Mouse (Mus musculus): ENCODE measurements around the gene Myo15. TPM values are rescaled to one million over a fixed set of nuclear protein-coding genes. Genes with fewer than 3 reads are reported as not detected.
"Not testable (repeated sequence)": the region's sequence is repeated elsewhere in the genome, so short reads cannot be mapped to it uniquely, and the experiment has no call there.

The Myo15 gene
- polyA plus RNA-seq, 1 experiment = 0.14 TPM

GRCm38 (mm10) chr11:60436618-60437017 lies 32.5 kb upstream of the Myo15 start:
- no peaks in the 10 kb centered on the region for H3K27me3 ChIP-seq (replicated peaks; ENCODE audit: control insufficient read depth, insufficient read depth, low read length)
- 89% methylated on average over 3 of the region's 3 CpGs for WGBS
- TF ChIP-seq POLR2A (IDR thresholded peaks at IDR 0.05; ENCODE audit: low read depth, low read length) (no peak), CTCF (conservative IDR thresholded peaks at IDR 0.05; ENCODE audit: insufficient read depth, insufficient read length, low read depth, low read length) (no peak)
- H3K27ac ChIP-seq (ENCODE audit: insufficient read depth, low read depth, low read length) = no peak overlapping the region
- H3K36me3 ChIP-seq (ENCODE audit: control insufficient read depth, insufficient read depth, low read length) = peaks cover 3% of the 10 kb centered on the region
- H3K4me1 ChIP-seq (ENCODE audit: control insufficient read depth, insufficient read depth, low read length) = no peaks in the 10 kb centered on the region
- DNase-seq = no peak
- H3K4me3 ChIP-seq (ENCODE audit: insufficient read depth, low read depth, low read length) = no peak overlapping the region

GRCm38 (mm10) chr11:60439621-60440020 lies 29.5 kb upstream of the Myo15 start:
- H3K27ac ChIP-seq (ENCODE audit: insufficient read depth, low read depth, low read length); DNase-seq; H3K4me3 ChIP-seq (ENCODE audit: insufficient read depth, low read depth, low read length); H3K4me1 ChIP-seq (ENCODE audit: control insufficient read depth, insufficient read depth, low read length); H3K27me3 ChIP-seq (replicated peaks; ENCODE audit: control insufficient read depth, insufficient read depth, low read length); H3K36me3 ChIP-seq (ENCODE audit: control insufficient read depth, insufficient read depth, low read length): not testable (repeated sequence)
- WGBS = 22% methylated on average over 1 of the region's 1 CpGs

GRCm38 (mm10) chr11:60440176-60440575 lies 29.0 kb upstream of the Myo15 start:
- Histone ChIP-seq H3K36me3 (ENCODE audit: control insufficient read depth, insufficient read depth, low read length) (peaks cover 2% of the 10 kb centered on the region), H3K27me3 (replicated peaks; ENCODE audit: control insufficient read depth, insufficient read depth, low read length) (no peaks in the 10 kb centered on the region), H3K4me1 (ENCODE audit: control insufficient read depth, insufficient read depth, low read length) (no peaks in the 10 kb centered on the region), H3K4me3 (ENCODE audit: insufficient read depth, low read depth, low read length) (no peak overlapping the region), H3K27ac (ENCODE audit: insufficient read depth, low read depth, low read length) (no peak overlapping the region)
- peak; percentile 11 for DNase-seq
- TF ChIP-seq CTCF (conservative IDR thresholded peaks at IDR 0.05; ENCODE audit: insufficient read depth, insufficient read length, low read depth, low read length) (no peak), POLR2A (IDR thresholded peaks at IDR 0.05; ENCODE audit: low read depth, low read length) (no peak)
- 49% methylated on average over 7 of the region's 7 CpGs for WGBS

DNA sequence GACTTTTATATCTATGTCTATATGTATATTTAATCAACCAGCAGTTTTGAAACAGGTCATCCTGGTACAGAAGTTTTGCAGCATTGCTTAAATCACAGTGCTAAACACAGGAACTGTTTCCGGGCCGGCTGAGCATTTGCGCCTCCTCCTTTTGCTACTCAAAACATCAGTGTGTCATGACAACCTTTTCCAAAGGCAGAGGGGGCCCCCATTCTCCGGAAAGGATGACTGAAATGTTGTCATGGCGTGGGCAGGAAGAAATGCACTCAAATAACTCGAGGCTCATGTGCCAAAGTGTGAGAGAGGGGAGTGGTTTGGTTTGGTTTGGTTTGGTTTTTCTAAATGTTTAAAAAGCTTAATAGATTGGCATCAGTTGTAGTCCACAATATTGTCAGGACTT lies 26.2 kb upstream of the Myo15 start:
- no peaks in the 10 kb centered on the region for H3K4me1 ChIP-seq (ENCODE audit: control insufficient read depth, insufficient read depth, low read length)
- H3K27me3 ChIP-seq (replicated peaks; ENCODE audit: control insufficient read depth, insufficient read depth, low read length) = no peaks in the 10 kb centered on the region
- no peaks in the 10 kb centered on the region; the same call in none of the 2 replicates for H3K36me3 ChIP-seq (ENCODE audit: control insufficient read depth, insufficient read depth, low read length)
- 89% methylated on average over 6 of the region's 6 CpGs for WGBS
- TF ChIP-seq CTCF (conservative IDR thresholded peaks at IDR 0.05; ENCODE audit: insufficient read depth, insufficient read length, low read depth, low read length) (no peak), POLR2A (IDR thresholded peaks at IDR 0.05; ENCODE audit: low read depth, low read length) (no peak)
- no peak overlapping the region for H3K27ac ChIP-seq (ENCODE audit: insufficient read depth, low read depth, low read length)
- DNase-seq = no peak
- no peak overlapping the region for H3K4me3 ChIP-seq (ENCODE audit: insufficient read depth, low read depth, low read length)

DNA sequence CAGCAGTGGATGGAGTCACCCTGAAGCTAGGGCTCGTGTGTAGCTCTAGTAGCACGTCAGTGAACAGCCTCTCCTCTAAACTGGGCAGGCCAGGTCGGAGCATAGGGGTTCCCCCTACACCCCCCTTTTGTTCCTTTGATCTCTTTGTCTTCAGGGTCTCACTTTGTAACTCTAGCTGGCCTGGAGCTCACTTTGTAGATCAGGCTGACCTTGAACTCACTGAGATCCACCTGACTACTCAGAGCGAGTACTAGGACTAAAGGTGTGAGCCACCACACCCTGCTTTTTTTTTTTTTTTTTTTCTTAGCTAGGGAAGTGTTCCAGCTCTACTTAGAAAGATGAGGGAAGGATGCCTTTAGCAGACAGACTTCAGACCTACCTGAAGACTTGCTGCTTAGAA lies 25.1 kb upstream of the Myo15 start:
- WGBS = 73% methylated on average over 4 of the region's 4 CpGs
- H3K27ac ChIP-seq (ENCODE audit: insufficient read depth, low read depth, low read length) = no peak overlapping the region
- no peak overlapping the region for H3K4me3 ChIP-seq (ENCODE audit: insufficient read depth, low read depth, low read length)
- no peaks in the 10 kb centered on the region; the same call in none of the 2 replicates for H3K36me3 ChIP-seq (ENCODE audit: control insufficient read depth, insufficient read depth, low read length)
- TF ChIP-seq CTCF (conservative IDR thresholded peaks at IDR 0.05; ENCODE audit: insufficient read depth, insufficient read length, low read depth, low read length) = no peak
- TF ChIP-seq POLR2A (IDR thresholded peaks at IDR 0.05; ENCODE audit: low read depth, low read length) = no peak
- no peaks in the 10 kb centered on the region for H3K4me1 ChIP-seq (ENCODE audit: control insufficient read depth, insufficient read depth, low read length)
- no peaks in the 10 kb centered on the region for H3K27me3 ChIP-seq (replicated peaks; ENCODE audit: control insufficient read depth, insufficient read depth, low read length)
- no peak for DNase-seq

DNA sequence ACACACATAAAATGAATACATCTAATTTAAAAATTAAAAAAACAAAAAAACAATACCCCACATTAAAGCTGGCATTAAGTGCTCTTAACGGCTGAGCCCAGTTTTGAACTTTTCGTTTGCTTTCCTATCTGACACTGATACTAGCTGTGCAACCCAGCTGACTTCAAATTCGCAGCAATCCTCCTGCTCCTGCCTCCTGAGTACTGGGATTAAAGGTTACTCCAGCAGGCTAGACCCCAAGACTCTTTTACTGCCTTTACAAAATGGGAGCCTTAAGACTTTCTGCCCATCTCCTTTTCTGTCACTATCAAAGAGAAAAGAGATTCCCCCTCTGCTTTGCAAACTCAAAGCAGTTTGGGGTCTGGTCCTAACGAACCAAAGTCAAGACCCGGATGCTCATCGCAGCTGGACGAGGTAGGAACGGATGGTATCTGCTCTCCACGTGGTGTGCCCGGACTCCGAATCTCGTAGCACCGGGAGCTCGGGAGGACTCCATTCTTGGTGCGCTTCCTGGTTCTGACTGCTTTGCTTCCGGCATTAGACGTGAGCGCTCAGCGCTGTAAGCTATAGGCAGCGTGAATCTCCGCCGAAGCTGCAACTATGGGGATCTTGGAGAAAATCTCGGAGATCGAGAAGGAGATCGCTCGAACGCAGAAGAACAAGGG lies 14.9 kb upstream of the Myo15 start, which contains the start of gene Drg2:
TSS of gene Drg2 (plus strand) at position 512 of the 665 bp plus-strand sequence.
- Histone ChIP-seq H3K36me3 (ENCODE audit: control insufficient read depth, insufficient read depth, low read length) (no peaks in the 10 kb centered on the region), H3K4me3 (ENCODE audit: insufficient read depth, low read depth, low read length) (peak within 1 kb of the TSS; percentile 71), H3K4me1 (ENCODE audit: control insufficient read depth, insufficient read depth, low read length) (peaks cover 5% of the 10 kb centered on the region; the same call in 1 of the 2 replicates), H3K27ac (ENCODE audit: insufficient read depth, low read depth, low read length) (peak within 1 kb of the TSS; percentile 13; the same call in 1 of the 2 replicates), H3K27me3 (replicated peaks; ENCODE audit: control insufficient read depth, insufficient read depth, low read length) (no peaks in the 10 kb centered on the region)
- DNase-seq = peak; percentile 91
- TF ChIP-seq POLR2A (IDR thresholded peaks at IDR 0.05; ENCODE audit: low read depth, low read length) (peak; percentile 60), CTCF (conservative IDR thresholded peaks at IDR 0.05; ENCODE audit: insufficient read depth, insufficient read length, low read depth, low read length) (no peak)
- 5% methylated on average over 27 of the region's 27 CpGs for WGBS

- TF ChIP-seq POLR2A (IDR thresholded peaks at IDR 0.05; ENCODE audit: low read depth, low read length) (no peak), CTCF (conservative IDR thresholded peaks at IDR 0.05; ENCODE audit: insufficient read depth, insufficient read length, low read depth, low read length) (no peak)
- peaks cover 5% of the 10 kb centered on the region; the same call in 1 of the 2 replicates for H3K4me1 ChIP-seq (ENCODE audit: control insufficient read depth, insufficient read depth, low read length)
- under 1% methylated on average over 17 of the region's 17 CpGs for WGBS
- no peak for DNase-seq
- no peaks in the 10 kb centered on the region for H3K27me3 ChIP-seq (replicated peaks; ENCODE audit: control insufficient read depth, insufficient read depth, low read length)
- H3K27ac ChIP-seq (ENCODE audit: insufficient read depth, low read depth, low read length) = 0 out of 2 replicates have a peak overlapping the region, but pooled peaks have one; percentile 13
- H3K36me3 ChIP-seq (ENCODE audit: control insufficient read depth, insufficient read depth, low read length) = no peaks in the 10 kb centered on the region
- H3K4me3 ChIP-seq (ENCODE audit: insufficient read depth, low read depth, low read length) = peak overlapping the region; percentile 71
Observed at GRCm38 (mm10) chr11:60454745-60455087, 14.4 kb upstream of the Myo15 start.
